Mouse (Mus musculus) stomach, postnatal 0 days (tissue): ENCODE measurements around the gene Prkcq.

Experiments
- CTCF ChIP-seq: IDR thresholded peaks from 2 replicates; pipeline ENCODE4 v1.5.1; 2016; ENCODE audit warnings: antibody characterized with exemption, low read depth, mild to moderate bottlenecking, moderate library complexity
- EP300 ChIP-seq: optimal IDR thresholded peaks from 2 replicates; pipeline ENCODE3; 2016; ENCODE audit warnings: antibody characterized with exemption

DNA sequence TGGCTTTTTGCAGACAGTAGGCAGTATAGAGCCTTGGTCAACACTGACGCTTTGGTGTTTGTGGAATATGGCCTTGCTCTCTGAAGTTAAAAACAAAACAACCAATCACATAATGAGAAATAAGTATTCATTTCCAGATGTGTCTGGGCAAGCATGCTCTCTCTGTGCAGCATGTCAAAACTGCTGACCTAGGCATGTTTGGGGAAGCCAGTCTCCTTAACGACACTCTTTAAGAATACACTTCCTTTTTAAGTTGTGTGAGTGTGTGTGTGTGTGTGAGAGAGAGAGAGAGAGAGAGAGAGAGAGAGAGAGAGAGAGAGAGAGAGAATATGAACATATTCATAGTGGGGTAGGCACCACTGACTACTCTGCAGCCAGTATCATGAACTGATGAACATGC lies 108.3 kb downstream of the Prkcq start:
- no peak for TF ChIP-seq CTCF
- no peak for TF ChIP-seq EP300
